Mouse (Mus musculus) forebrain, postnatal 0 days (tissue): ENCODE measurements at regions not wholly inside any gene's neighbourhood (a gene's known extent, or its start where the extent isn't known, plus 50 kb on each side); places are given as distances from the start of the nearest gene placed in this dataset.

Source experiments
- ATAC-seq: fragments of 200-750 bp; cut with Nextera tagmentation; 2 replicates; pipeline ENCODE4 v1.8.0; 2017; ENCODE audit warnings: mild to moderate bottlenecking, moderate library complexity
- DNase-seq: peaks from one replicate; pipeline ENCODE4 v3.0.0-alpha.2; 2015
- H3K27ac ChIP-seq: fragments of 300-500 bp; sonication (generic); 2 replicates; pipeline ENCODE4 v1.5.1; 2014; ENCODE audit warnings: low read depth, mild to moderate bottlenecking, antibody characterized with exemption, low read length, moderate library complexity, mixed read lengths
- H3K27me3 ChIP-seq: fragments of 300-500 bp; sonication (generic); 2 replicates; pipeline ENCODE4 v1.6.1; 2014; ENCODE audit warnings: mild to moderate bottlenecking, low read length, mixed read lengths; ENCODE audit not compliant: insufficient read depth
- H3K36me3 ChIP-seq: fragments of 300-500 bp; sonication (generic); 2 replicates; pipeline ENCODE4 v1.6.1; 2014; ENCODE audit warnings: mild to moderate bottlenecking, moderate library complexity; ENCODE audit not compliant: insufficient read depth
- H3K4me1 ChIP-seq: fragments of 300-500 bp; sonication (generic); 2 replicates; pipeline ENCODE4 v1.6.1; 2014; ENCODE audit warnings: antibody characterized with exemption; ENCODE audit not compliant: insufficient read depth
- H3K4me2 ChIP-seq: fragments of 300-500 bp; sonication (generic); 2 replicates; pipeline ENCODE4 v1.6.1; 2014; ENCODE audit warnings: low read depth, mild to moderate bottlenecking, moderate library complexity
- H3K4me3 ChIP-seq: fragments of 300-500 bp; sonication (generic); 2 replicates; pipeline ENCODE4 v1.5.1; 2014; ENCODE audit warnings: low read depth, low read length, mixed read lengths
- H3K9ac ChIP-seq: fragments of 300-500 bp; sonication (generic); 2 replicates; pipeline ENCODE4 v1.6.1; 2014; ENCODE audit warnings: mild to moderate bottlenecking
- H3K9me3 ChIP-seq: fragments of 300-500 bp; sonication (generic); 2 replicates; pipeline ENCODE4 v1.6.1; 2016; ENCODE audit warnings: low read length
- CTCF ChIP-seq: sonication (generic); IDR thresholded peaks from 2 replicates; pipeline ENCODE4 v1.5.1; 2016; ENCODE audit warnings: antibody characterized with exemption, control low read depth, low read depth
- WGBS: fragments of 180-500 bp; shearing (Covaris S2); extraction: QIAGEN DNeasy Blood & Tissue Kit; methylation state at CpG from one replicate; pipeline ENCODE4 v1.1.7; 2014; 5-methylcytosine and 5-hydroxymethylcytosine counted together

DNA sequence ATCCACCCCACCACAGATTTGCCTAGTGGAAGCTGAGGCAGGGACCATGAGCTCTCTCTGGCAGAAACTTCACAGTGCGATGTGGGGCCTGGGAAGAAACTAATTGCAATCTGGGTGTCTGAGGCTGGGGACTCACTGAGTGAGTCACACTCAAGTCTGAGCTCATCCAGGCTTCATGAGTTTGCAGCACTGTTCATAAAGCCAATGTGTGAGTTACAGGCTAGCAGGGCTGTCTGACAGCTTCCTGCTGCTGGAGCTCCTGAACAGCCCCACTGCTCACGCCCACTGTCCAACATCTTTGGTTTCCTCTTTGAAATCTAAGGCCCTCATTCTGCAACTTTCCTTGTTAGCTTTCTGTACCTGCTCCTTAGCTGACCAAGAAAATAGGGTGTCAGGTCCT, 216.5 kb upstream of the Tenm4 start:
- DNase-seq, result no peak
- 91% methylated on average over 2 of the region's 2 CpGs for WGBS

GRCm38 (mm10) chr7:95955119-95955518, 215.9 kb upstream of the Tenm4 start:
- no peaks in the 10 kb centered on the region for H3K4me1 ChIP-seq
- DNase-seq, result peak; percentile 8

More for the DNA sequence above, 216.5 kb upstream of the Tenm4 start:
- H3K27me3 ChIP-seq, result no peaks in the 10 kb centered on the region
- no peak overlapping the region for H3K27ac ChIP-seq
- ATAC-seq, result no peak; the same call in 1 of the 2 replicates
- H3K4me3 ChIP-seq, result no peak overlapping the region
- H3K9me3 ChIP-seq, result no peaks in the 10 kb centered on the region
- no peaks in the 10 kb centered on the region for H3K4me1 ChIP-seq
- no peak for TF ChIP-seq CTCF
- no peaks in the 10 kb centered on the region for H3K36me3 ChIP-seq
- H3K4me2 ChIP-seq, result no peak overlapping the region
- no peak overlapping the region for H3K9ac ChIP-seq

GRCm38 (mm10) chr7:95959068-95959467, 212.0 kb upstream of the Tenm4 start:
- no peak overlapping the region for H3K27ac ChIP-seq
- H3K9me3 ChIP-seq, result no peaks in the 10 kb centered on the region
- H3K9ac ChIP-seq, result no peak overlapping the region
- H3K4me2 ChIP-seq, result no peak overlapping the region
- H3K27me3 ChIP-seq, result no peaks in the 10 kb centered on the region
- no peaks in the 10 kb centered on the region for H3K4me1 ChIP-seq
- ATAC-seq (no peak), DNase-seq (no peak)
- H3K36me3 ChIP-seq, result no peaks in the 10 kb centered on the region
- no peak overlapping the region for H3K4me3 ChIP-seq
- WGBS, result 32% methylated on average over 4 of the region's 4 CpGs
- no peak for TF ChIP-seq CTCF

More at GRCm38 (mm10) chr7:95955119-95955518, 215.9 kb upstream of the Tenm4 start:
- no peak overlapping the region for H3K27ac ChIP-seq
- H3K9me3 ChIP-seq, result no peaks in the 10 kb centered on the region
- H3K4me2 ChIP-seq, result no peak overlapping the region
- H3K9ac ChIP-seq, result no peak overlapping the region
- H3K4me3 ChIP-seq, result no peak overlapping the region
- ATAC-seq, result peak; percentile 50
- H3K36me3 ChIP-seq, result no peaks in the 10 kb centered on the region
- H3K27me3 ChIP-seq, result no peaks in the 10 kb centered on the region
- TF ChIP-seq CTCF, result no peak
- 40% methylated on average over 2 of the region's 2 CpGs for WGBS

GRCm38 (mm10) chr7:95971863-95972262, 199.2 kb upstream of the Tenm4 start:
- H3K9ac ChIP-seq, result no peak overlapping the region
- no peak for DNase-seq
- H3K4me3 ChIP-seq, result no peak overlapping the region
- no peak overlapping the region for H3K27ac ChIP-seq
- H3K4me1 ChIP-seq, result no peaks in the 10 kb centered on the region
- no peaks in the 10 kb centered on the region for H3K36me3 ChIP-seq
- no peak for TF ChIP-seq CTCF
- ATAC-seq, result no peak
- 92% methylated on average over 7 of the region's 7 CpGs for WGBS
- H3K9me3 ChIP-seq, result no peaks in the 10 kb centered on the region
- H3K4me2 ChIP-seq, result no peak overlapping the region
- no peaks in the 10 kb centered on the region for H3K27me3 ChIP-seq

- H3K9me3 ChIP-seq, result no peaks in the 10 kb centered on the region
- no peak for DNase-seq
- no peak overlapping the region for H3K27ac ChIP-seq
- no peak for ATAC-seq
- H3K9ac ChIP-seq, result no peak overlapping the region
- H3K4me3 ChIP-seq, result no peak overlapping the region
- no peaks in the 10 kb centered on the region for H3K27me3 ChIP-seq
- no peaks in the 10 kb centered on the region for H3K36me3 ChIP-seq
- no peak overlapping the region for H3K4me2 ChIP-seq
- no peaks in the 10 kb centered on the region for H3K4me1 ChIP-seq
- no peak for TF ChIP-seq CTCF
- 49% methylated on average over 2 of the region's 2 CpGs for WGBS
These were observed 197.0 kb upstream of the Tenm4 start for GRCm38 (mm10) chr7:95974085-95974484.

DNA sequence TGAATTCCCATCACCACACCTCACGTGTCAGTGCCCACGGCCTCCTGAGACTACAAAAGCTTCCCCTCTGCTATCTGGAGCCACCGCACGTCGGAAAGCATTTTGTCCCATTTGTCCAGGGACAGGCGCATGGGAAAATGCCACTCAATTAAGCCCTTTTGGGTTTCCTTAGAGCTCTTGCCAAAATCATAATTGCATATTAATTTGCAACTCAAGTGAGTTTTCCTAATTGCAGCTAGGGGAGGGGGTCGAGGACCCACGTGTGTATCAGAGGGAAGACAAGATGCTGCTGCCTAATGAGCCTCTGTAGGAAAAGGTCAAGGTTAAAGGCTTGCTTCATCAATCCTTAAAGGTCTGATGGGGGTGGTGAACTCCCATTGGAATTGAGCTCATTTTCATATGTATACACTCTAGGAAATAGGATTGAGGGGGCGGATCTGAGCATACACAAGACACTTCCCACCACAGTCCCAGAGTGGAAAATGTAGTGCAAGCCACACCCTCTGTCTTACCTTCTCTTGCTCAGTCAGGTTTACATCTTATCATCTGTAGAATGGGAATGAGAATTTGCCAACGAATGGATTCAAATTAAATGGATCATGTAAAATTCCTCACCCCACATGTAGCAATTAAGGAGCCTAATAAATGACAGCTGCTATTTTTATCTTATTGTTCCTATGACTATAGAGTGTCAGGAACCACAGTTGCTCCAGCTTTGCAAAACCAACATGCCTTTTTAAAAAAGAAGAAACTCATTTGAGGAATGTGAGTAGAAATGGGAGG, 179.6 kb upstream of the Tenm4 start:
- WGBS, result 15% methylated on average over 10 of the region's 10 CpGs
- no peak overlapping the region for H3K27ac ChIP-seq
- no peaks in the 10 kb centered on the region for H3K9me3 ChIP-seq
- DNase-seq (no peak), ATAC-seq (peak; percentile 36; the same call in 1 of the 2 replicates)
- no peak overlapping the region for H3K9ac ChIP-seq
- no peak overlapping the region for H3K4me3 ChIP-seq
- H3K36me3 ChIP-seq, result no peaks in the 10 kb centered on the region
- H3K4me1 ChIP-seq, result 0 out of 2 replicates have a peak, but pooled peaks cover 3% of the 10 kb centered on the region
- TF ChIP-seq CTCF, result no peak
- no peaks in the 10 kb centered on the region for H3K27me3 ChIP-seq
- no peak overlapping the region for H3K4me2 ChIP-seq

DNA sequence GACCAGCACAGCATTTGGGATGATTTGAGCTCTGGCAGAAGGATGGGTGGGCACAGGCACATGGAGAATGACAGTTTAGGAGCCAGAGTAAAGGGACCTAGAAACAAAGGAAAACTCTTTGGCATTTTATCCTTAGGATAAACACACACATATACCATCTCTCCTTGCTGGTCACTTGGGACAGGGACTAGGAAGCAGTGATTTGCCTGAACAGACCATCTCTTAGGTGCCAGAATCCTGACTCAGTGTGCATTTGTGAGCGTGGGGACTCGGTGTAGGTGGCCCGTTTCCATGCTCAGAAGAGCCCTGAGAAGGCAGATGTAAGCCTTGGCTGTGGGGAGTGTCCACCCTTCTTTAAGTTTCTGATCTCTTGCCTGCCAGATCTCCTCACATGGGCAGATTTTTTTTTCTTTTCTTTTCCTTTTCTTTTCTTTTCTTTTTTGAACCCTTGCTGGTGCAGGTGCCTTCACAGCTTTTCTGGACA, 179.0 kb upstream of the Tenm4 start:
- 74% methylated on average over 3 of the region's 3 CpGs for WGBS

More for the DNA sequence above, 179.0 kb upstream of the Tenm4 start:
- no peak overlapping the region for H3K27ac ChIP-seq
- DNase-seq (no peak), ATAC-seq (0 out of 2 replicates have a peak, but pooled peaks have one; percentile 34)
- no peaks in the 10 kb centered on the region for H3K36me3 ChIP-seq
- no peak overlapping the region for H3K4me3 ChIP-seq
- H3K4me1 ChIP-seq, result 0 out of 2 replicates have a peak, but pooled peaks cover 3% of the 10 kb centered on the region
- no peak for TF ChIP-seq CTCF
- no peaks in the 10 kb centered on the region for H3K27me3 ChIP-seq
- H3K9me3 ChIP-seq, result no peaks in the 10 kb centered on the region
- H3K9ac ChIP-seq, result no peak overlapping the region
- H3K4me2 ChIP-seq, result no peak overlapping the region
